Mouse (Mus musculus) urinary bladder, postnatal 25 days (tissue): ENCODE results near the gene Commd2.

ENCODE experiments used
- DNase-seq: peaks from one replicate; pipeline ENCODE4 v3.0.0; 2022; ENCODE audit warnings: low spot score

Gene Commd2

DNA sequence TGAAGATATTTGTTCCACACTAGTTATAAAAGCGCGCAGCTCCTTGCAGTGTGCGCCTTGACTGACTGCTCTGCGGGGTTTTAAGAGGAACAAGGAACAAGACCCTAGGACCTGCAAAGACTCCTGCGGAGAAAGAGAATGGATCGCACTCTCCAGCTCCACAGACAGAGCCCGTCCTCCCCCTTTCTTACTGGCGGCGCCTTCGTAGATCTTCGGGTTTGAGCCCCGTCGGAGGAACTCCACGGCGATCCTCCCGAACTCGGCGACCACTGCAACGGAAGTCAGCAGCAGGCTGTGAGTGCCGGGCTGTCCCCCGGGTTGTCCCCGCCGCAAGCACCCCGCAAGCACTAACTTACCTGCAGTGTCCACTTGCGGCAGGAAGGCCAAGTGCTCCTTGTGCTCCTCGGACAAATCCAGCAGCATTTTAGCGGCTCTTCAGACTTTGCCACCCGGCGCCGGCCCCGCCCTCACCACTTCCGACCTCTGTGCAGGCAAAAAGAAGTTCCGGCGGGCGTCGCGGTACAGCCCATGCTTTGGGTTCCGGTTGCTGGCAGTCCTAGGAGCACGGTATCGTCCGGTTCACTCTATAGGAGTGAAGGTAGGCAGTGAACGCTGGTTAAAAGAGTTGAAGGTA lies at the start of gene Commd2:
TSS of gene Commd2 (minus strand) at position 485 of the 634 bp plus-strand sequence.
- DNase-seq = peak; percentile 89

DNA sequence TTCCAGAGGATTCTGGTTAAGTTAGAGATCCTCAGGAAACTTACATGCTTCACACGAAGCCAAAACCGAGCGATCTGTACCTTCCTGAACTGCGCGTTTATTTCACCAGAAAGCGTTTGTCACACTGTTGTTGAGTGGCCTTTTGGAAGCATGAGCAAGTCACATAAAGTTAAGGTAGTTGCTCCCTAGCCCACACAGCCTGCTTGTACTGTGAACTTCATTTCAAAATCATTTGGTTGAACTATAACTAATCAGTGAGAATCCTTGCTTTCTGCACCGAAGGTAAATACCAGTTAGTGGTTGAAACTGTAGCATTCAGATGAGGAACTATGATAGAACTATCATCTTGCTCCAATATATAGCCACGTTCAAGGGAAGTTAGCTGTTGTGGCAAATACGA lies 45.3 kb upstream of the Commd2 start:
- DNase-seq = no peak

DNA sequence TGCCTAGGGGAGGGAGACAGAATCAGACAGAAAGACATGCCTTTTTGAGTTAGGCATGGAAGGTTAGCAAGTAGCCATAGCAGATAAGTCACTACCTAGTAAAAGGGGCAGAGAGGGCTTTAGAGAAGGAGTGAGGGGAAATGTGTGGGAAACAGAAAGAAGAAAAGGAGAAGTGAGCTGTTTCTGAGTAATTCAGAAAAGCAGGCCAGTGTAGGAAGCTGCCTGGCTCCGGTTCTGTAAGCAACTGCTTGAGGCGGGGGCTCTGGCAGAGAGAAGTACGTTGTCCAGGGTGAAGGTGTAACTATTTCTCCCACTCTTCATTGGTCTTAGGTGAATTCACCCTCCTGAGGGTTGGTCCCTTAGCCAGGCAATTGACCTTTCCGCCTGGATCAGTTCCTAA lies 44.7 kb upstream of the Commd2 start:
- DNase-seq = no peak

DNA sequence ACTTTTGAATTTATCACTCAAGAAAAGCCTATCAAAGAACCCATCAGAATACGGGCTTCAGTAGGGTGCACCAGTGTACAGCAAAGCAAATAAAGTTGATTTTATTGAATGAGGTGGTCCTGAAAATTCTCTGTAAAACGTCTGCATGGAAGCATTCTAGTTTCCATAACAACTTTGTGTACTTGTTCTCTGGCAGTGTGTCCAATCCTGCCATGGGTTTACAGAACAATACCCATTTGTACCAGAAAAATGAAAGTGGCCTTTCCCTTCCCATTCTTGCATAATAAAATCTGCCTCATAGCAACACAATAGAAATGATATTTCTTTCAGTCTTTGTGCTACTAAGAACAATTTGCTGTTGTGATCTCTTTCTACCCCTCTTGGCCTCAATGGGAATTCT lies 41.2 kb upstream of the Commd2 start, which contains the start of gene Ankub1:
TSS of gene Ankub1 (minus strand) at position 81 of the 400 bp plus-strand sequence.
- DNase-seq = no peak

DNA sequence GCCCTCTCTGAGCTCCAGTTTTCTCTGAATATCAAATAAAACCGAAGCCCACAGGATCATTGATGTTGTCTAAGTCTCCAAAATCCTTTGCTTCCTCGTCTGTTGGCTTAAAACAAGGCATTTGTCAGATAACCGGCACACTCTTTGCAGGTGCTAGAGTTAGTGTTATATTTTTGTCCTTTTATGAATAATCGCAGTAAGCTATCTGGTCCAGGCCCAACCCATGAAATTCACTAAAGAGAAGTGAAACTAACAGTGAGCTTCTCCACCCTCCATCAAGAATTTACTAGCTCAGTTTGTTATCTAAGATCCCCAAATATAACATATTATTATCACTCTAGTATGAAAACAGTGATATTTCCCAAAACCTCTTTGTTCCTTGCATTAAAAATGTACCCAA lies 40.3 kb upstream of the Commd2 start:
- DNase-seq = no peak

DNA sequence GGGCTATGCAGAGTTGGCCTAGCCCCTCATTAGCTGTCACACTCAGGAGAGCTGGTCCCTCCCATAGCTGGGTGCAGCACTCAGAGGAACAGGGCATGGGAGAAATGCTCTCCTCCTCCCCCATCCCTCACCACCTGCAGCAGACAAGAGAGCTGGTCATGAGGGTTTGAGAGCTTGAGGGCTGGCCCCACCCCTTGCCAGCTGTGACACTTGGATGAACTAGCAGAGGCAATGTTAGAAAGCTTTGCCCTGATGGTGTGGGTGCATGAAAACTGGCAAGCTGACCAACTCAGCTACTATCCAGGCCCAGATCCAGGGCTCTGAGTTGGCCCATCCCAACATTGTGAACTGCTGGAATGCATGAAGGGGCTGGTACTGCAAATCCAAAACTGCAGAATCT lies 26.3 kb upstream of the Commd2 start:
- DNase-seq = no peak

DNA sequence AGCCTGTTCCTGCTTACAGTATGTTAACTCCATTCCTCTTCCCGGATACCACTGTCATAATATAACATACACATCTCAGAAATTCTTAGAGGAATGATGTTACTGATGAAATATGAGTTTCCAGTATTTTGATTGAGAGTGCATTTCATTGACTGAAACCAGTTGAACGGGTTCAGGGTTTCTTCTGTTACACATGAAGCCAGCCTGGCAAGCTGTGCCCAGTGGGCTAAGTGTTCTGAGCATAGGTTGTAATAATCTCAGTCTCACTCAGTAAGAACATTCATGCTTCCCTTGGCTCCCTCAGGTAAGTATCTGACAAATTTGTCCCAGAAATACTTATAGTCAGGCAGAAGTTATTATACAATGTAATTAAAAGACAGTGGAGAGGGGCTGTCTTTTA lies 22.6 kb upstream of the Commd2 start:
- no peak for DNase-seq

DNA sequence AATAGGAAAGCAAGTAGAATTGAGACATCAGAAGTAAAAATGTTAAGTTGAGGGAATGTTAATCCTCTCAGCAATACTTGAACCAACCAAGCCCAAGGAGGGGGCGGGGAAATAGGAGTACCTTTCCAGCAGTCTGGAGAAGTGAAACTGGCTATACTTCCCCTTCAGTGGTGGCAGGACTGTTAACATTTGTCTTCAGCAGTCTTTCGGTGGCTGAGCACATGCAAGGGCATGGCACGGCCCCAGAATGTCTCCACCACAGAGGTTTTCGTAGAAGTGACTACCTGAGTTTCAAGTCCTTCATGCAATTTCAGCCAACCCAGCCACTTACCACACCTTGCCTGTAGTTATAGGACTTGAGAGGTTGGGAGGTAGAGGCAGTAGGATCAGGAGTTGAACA lies 22.1 kb upstream of the Commd2 start:
- DNase-seq = no peak

DNA sequence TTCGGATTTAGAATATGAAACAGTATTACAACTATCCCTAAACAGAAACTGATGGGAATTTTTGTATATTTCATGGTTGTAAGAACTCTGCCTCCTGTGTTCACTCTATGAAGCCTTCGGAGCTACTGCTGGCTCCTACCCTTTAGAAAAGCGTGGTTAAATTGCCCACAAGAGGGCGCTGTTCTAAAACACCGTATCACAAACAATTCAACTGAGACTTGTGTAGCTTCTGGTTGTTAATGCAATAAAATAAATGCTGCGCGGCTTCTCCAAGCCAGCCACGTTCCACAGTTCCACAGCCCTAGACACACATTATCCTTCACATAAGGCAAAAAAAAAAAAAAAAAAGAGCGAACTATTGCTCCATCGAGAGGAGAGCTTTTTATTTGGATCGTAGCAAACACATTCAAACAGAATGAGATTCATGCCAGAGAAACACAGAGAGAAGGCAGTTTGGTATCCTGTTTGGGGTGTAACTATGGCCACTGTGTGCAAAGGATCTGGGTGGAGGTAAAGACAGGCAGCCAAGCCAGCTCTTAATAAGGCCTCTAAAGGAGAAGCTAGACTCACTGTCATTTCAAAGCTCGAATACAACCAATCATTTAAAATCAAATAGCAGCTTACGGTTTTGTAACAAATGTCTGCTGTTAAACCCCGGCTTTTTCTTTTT lies 15.7 kb upstream of the Commd2 start:
- DNase-seq = peak; percentile 56

DNA sequence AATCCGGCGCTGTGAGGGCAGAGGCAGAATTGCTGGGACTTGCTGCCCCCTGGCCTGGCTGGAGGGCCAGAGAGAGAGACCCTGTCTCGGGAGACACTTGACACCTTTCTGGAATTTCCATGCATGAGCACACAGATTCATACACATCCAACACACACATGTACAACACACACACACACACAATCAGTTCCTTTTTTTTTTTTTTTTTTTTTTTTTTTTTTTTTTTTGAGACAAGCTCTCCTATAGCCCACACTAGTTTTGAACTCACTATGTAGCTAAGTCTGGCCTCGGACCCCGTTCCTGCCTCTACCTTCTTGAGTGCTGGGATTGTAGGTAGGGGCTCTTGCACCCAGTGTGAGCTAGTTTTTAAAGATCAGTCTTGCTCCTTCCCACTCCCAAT lies 14.4 kb upstream of the Commd2 start:
- no peak for DNase-seq

DNA sequence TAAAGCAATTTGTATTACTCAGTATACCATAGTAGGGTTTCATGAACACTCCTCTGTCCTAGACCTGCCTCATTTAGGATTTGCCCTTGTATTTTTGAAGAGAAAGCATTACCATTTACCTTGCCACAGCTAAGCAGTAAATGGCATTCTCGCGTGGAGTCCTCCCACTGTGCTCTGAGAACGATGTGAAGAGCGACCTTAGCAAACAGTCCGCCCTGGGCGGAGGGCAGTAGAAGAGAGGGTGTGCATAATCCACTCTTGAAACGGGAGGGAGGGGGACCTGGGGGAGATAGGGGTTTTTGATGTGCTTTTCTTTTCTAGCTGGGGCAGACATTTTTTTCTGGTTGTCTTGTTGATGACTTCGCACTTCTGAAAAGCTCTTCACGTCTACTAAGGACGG lies 13.2 kb upstream of the Commd2 start:
- DNase-seq = no peak

DNA sequence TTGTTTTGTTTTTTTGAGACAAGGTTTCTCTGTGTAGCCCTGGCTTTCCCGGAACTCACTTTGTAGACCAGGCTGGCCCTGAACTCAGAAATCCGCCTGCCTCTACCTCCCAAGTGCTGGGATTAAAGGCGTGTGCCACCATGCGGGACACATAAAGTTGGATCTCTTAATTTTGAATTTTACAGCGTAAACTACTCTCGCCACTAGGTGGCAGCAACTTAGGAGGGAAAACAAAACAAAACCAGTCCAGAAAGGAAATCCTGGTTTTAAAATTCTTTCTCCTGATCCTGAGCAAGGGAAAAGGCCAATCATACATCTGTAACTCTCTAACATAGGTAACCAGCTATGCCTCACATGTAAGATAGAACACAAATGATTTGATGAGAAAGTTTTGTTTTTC lies 12.2 kb upstream of the Commd2 start:
- peak; percentile 48 for DNase-seq

DNA sequence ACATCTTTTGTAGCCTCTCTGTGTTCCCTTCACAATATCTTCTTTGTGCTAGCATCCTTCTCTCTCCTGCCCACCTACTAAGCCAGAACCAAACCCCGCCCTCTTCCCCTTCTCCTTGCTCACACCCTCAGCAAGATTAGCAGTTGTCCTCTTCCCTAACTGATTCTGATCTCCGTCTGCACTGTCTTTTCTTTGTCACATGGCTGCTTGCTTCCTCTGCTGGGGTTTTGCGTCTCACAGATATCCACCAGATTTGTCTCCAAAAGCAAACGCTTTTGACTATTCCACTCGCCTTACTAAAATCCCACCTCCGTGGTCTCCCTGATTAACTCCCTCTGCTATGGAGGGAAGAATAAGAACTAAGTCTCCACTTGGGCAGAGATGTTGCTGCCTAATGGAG lies 7.1 kb upstream of the Commd2 start:
- no peak for DNase-seq

DNA sequence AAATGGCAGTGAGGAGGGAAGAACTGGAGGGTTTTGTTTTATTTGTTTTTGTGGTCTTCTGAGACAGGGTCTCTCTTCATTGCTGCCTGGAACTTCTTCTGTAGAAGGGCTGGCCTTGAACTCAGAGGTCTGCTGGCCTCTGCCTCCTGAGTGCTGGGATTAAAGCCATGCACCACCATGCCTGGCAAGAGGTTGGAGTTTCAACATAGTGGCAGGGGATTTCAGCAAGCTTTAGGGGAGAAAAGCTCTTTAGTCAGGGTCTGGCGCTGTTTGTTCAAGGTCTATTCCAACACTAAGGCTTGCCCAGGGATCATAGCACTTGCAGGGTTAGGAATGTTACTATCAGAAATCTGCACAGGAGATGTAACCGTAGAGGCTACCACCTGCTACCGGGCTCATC lies 2.1 kb upstream of the Commd2 start:
- DNase-seq = no peak

DNA sequence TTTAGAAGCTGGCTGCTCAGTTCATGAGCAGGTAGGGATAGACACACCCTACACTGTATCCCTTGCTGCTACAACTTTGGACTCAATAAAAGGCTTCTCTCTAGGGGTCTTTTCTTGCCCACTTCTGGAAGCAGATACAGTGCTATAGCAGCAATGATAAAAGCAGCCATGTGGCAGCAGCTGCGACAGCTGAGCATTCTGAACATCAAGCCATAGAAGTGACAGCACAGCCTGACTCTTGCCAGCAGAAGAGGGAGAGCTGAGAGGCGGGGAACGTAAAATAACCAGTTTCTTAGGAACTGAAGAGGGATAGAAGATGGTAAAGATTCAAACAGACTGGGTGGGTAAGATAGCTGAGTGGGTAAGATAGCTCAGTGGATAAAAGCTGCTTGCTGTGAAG lies 970 bp upstream of the Commd2 start:
- no peak for DNase-seq

DNA sequence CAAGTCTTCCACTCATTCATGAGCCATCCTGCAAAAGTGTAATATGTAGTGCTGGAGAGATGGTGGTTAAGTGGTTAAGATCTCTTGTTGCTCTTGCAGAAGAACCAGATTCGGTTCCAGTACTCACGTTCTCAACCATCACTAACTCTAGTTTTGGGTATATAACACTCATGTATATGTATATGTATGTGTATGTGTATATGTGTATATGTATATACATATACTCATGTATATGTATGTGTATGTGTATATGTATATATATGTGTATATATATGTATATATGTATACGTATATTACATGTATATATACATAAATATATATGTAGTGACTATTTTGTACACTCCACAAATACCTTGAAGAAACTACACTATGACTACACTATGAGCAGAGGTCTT lies 347 bp upstream of the Commd2 start:
- DNase-seq = no peak

DNA sequence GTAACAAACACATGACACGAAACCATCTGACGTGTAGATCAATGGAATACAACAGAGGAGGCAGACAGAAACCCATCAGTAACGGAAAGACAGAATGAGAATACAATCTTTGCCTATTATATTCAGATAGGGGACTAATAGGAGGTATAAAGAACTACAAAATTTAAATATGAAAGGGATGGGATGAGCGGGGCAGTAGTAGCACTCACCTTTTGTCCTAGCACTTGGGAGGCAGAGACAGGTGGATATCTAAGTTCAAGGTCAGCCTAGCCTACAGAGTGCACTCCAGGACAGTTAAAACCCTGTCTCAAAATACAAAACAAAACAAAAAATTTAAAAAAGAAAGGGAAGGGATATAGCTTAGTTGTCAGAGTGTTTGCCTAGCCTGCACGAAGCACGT lies 8.3 kb downstream of the Commd2 start:
- no peak for DNase-seq

DNA sequence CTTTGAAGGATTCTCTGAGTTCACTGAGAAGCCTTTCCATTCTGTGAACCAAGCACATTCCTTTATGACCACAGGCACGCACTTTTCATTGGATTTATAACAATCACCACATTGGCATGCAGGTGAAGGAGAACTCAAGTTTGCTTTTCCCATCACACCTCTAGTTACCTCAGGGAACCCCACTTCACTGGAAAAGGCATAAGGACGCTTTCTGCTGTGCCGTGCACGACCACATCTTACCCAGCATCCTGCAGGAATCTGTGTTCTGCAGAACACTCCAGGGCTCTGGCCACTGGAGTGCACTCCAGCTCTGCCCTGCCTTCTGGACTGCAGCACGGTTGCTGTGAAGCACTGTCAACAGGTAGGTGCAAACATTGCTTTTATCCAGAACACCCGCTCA lies 13.9 kb downstream of the Commd2 start:
- no peak for DNase-seq

DNA sequence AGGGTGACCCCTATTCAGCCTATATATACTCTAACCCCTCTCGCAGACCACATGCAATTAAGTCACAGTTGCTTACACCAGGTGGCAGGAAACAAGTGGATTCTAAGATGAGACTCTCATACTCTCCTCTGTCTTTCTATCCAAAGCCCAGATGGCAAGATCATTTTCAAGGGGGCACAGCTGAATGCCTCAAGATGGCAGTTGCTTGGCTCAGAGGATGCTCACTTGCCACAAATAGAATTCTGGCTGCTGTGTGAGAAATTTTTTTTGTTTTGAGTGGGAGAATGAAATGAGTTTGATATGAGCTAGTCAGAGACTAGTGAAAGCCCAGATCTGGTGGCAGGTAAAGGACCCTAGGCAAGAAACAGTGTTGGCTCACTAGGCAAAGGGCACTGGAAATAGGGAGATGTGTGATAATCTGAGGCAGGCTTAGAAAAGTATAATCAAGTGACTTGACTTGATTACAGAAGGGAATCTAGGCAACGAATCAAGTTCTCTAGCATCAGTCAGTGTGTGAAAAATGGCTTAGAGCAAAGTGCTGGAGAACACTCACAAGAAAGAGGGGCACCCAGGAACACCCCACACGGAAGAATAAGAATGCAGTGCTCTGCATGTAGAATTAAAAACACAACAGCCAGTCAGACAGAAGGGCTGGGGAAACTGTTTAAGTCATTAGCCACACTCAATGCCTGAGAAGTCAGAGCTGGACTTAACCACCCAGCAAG lies 16.6 kb downstream of the Commd2 start:
- DNase-seq = no peak

DNA sequence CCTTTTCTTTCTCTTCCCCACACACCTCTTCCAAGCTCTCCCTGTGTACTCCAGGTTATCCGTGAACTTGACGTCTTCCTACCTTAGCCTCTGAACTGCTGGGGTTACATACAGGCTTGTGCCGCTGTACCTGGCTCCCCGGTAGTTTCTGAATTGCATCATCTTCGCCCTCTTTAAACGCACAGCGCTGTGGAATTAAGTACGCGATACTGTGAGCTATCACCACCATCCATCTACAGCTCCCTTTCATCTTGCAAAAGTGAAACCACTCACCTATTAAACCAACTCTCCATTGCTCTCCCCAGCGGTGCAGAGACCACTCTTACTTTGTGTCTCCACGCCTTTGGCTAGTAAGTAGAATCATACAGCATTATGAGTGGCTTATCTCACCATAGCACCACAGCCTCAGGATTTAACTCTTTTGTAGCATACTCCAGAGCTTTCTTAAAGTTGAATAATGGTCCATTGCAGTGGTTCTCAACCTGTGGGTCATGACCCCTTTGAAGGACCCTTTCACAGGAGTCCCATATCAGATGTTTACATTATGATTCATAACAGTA lies 24.5 kb downstream of the Commd2 start:
- DNase-seq = no peak

DNA sequence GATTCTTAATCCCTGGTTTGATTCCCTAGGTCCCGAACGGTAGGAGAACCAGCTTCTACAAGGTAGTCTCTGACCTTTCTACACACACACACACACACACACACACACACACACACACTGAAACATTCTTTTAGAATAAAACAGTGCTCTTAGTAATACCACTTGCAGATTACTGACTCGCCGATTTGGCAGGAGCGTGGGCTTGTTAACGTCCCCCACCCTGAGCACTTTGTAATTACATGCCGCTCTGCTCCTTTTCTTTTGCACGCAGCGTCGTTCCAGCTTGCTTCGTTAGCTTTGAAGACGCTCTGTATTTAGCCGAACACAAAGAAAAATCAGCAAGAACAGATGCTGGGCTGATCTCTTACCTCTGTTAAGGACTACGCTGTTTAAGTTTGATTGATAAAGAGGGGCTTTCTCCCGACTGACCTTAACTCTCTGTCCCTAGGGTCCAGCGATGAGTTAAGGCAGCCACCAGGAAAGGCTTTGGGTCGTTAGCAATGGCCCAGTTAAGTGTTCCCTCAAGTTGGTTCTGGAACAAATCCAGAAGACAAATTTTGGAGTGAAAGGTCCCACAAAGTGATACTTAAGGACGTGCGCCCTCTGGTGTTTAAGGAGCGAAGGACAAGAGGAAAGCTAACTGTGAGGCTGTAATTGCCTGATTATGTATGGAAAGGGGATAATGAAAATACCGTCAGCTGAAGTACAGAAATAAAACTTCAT lies 26.1 kb downstream of the Commd2 start:
- DNase-seq = peak; percentile 78

DNA sequence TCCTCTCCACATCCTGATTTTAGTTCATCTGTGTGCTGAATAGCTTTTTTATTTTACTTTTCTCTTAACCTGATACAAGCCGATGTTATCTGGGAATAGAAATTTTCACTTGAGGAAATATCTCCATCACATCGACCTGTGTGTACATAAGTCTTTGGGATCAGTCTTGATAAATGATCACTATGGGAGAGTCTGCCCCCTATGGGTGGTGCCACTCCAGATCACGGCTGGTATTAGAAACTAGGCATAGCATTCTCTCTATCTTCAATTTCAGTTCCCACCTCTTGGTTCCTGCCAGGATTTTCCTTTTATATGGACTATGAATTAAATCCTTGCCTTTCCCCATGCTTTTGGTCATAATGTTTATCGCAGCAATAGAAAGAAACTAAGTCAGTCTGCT lies 31.8 kb downstream of the Commd2 start:
- DNase-seq = peak; percentile 19
